Mouse (Mus musculus): ENCODE measurements around the gene Myo1e. TPM values are rescaled to one million over a fixed set of nuclear protein-coding genes. Genes with fewer than 3 reads are reported as not detected.

Myo1e gene
- polyA plus RNA-seq (2016; fragmentation: Nextera tagmentation; extraction: Ambion mirVana), result 4.0 and 4.2 TPM in 2 replicates

DNA sequence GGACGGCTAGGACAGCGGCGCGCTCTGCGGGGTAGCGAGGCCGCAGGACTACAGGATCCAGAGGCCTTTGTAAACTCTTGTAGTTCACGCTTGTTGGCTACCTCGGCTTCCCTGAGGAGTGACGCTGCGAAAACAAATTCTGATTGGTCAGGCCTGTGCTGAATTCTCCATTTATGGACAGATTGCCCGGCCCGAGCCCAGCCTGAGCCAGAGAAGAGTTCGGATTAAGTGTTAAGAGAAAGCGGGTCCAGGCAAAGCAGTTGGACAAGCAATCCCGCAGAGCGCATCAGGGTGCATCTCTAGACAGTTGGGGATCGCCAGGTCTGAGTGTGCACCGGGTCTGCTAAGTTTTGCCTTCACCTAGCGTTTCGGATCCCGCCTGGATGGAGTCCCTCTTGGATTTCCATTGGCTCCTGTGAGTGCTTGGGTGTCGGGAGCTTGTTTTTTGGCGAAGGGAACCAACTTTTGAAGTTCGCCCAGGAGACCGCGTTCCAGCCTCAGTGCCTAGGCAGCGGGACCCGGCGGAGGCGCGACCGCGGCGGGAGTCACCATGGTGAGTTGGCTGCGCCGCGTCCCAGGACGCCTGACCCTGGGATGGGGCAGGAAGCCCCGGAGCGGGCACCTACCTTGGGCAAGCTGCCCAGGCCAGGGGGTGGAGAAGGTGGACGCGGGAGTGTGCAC, at the start of gene Myo1e:
Gene Myo1e, plus strand, starts transcription at position 200 of the 681 bp plus-strand sequence.
- H3K27me3 ChIP-seq (replicated peaks), result peaks cover 54% of the 10 kb centered on the region
- 2% methylated on average over 43 of the region's 43 CpGs for WGBS (ENCODE audit: insufficient replicate concordance)
- H3K27ac ChIP-seq, result peak within 1 kb of the TSS; percentile 45; the same call in 1 of the 2 replicates
- peak; percentile 77 for ATAC-seq
- H3K4me2 ChIP-seq, result peak within 1 kb of the TSS; percentile 71
- no peaks in the 10 kb centered on the region for H3K36me3 ChIP-seq
- H3K4me3 ChIP-seq, result peak within 1 kb of the TSS; percentile 57
- peak within 1 kb of the TSS; percentile 48 for H3K9ac ChIP-seq
- H3K4me1 ChIP-seq, result no peaks in the 10 kb centered on the region
- H3K9me3 ChIP-seq (replicated peaks), result no peaks in the 10 kb centered on the region

DNA sequence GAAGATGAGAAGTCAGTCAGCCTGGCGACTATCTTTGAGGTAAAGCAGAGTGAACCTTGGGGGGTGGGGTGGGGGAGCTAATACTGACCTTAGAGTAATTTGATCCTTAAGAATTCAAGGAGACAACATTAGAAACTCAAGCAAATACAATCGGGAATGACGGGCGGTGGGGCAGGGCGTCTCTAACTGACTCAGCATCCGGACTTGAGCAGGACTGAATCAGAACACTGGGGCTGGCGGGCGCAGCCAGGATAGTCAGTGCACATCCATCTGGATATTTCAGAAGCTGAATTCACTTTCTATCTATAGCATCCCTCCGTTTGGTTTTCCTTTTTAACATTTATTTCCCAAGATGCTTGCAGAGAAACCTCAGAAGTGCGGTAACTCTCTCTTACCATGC, 47.1 kb upstream of the Myo1e start:
- Histone ChIP-seq H3K4me2 (no peak overlapping the region), H3K27me3 (replicated peaks) (no peaks in the 10 kb centered on the region), H3K4me1 (no peaks in the 10 kb centered on the region), H3K9me3 (replicated peaks) (no peaks in the 10 kb centered on the region), H3K9ac (no peak overlapping the region), H3K36me3 (no peaks in the 10 kb centered on the region), H3K4me3 (no peak overlapping the region), H3K27ac (no peak overlapping the region)
- ATAC-seq, result no peak
- 67% methylated on average over 10 of the region's 10 CpGs for WGBS (ENCODE audit: insufficient replicate concordance)

DNA sequence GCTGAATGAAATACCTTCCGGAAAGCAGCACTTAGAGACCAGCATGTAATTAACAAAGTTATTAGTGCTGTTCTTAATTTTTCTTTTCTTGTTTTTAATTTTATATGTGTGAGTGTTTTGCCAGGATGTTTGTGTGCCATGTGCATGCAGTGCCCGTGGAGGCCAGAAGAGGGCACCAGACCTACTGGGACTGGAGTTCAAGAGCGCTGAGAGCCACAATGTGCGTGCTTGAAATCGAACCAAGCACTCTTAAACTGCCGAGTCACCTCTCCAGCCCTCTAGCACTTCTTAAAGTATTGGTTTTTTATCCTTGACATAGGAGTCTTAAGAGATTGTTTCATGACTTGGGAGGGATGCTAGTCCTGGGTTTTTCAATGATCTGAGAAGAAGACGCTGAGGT, 38.2 kb upstream of the Myo1e start:
- H3K4me3 ChIP-seq, result no peak overlapping the region
- no peak for ATAC-seq
- H3K9ac ChIP-seq, result no peak overlapping the region
- H3K9me3 ChIP-seq (replicated peaks), result no peaks in the 10 kb centered on the region
- no peak overlapping the region for H3K27ac ChIP-seq
- H3K27me3 ChIP-seq (replicated peaks), result no peaks in the 10 kb centered on the region
- WGBS (ENCODE audit: insufficient replicate concordance), result 73% methylated on average over 7 of the region's 7 CpGs
- H3K4me2 ChIP-seq, result no peak overlapping the region
- no peaks in the 10 kb centered on the region for H3K36me3 ChIP-seq
- no peaks in the 10 kb centered on the region for H3K4me1 ChIP-seq

DNA sequence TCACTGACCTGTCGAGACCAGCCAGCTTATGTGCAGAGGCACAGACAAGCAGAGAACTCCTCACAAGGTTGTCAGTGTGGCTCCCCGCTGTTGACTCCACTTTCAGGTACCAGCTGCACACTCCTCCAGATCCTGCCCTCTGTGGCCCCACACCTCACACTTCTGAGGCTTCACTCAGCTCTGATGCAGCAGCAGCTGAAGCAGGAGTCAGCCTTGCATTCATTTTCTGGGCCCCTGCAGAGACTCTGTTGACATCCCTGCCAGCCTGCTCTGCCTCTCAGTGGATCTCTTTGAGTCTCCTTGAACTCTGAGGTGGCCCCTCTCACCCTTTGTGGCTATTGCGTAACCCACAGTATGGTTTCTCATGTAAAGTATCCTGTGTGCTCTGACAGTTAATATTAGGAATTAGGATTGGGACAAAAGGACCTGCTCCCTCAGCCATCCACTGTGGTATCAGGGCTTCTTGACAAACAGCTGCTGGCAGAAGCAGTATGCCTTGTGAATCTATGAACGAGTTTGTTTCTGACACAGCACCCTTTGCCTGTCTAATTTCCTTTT, 32.8 kb upstream of the Myo1e start:
- Histone ChIP-seq H3K36me3 (no peaks in the 10 kb centered on the region), H3K9ac (no peak overlapping the region), H3K4me1 (no peaks in the 10 kb centered on the region), H3K27ac (no peak overlapping the region), H3K9me3 (replicated peaks) (no peaks in the 10 kb centered on the region), H3K27me3 (replicated peaks) (no peaks in the 10 kb centered on the region), H3K4me2 (no peak overlapping the region), H3K4me3 (no peak overlapping the region)
- WGBS (ENCODE audit: insufficient replicate concordance), result 62% methylated on average over 4 of the region's 4 CpGs
- ATAC-seq, result no peak

DNA sequence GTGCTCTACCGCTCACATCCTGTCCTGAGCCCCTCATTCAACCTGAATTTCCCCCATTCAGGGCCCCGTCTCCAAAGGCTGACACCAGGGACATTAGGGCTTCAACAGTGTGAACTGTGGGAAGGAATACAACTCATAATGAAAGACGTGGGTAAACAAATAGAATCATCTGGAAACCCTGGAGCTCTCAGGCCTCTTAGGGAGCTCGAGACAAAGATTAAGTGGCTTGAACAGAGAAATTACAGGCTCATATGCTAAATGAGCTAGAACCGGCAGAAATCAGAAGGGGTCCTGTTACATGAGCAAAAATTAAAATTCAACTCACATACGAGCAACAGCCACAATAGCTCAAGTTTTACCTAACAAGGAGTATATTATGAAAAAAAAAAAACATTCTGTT, 32.3 kb upstream of the Myo1e start:
- Histone ChIP-seq H3K4me1 (no peaks in the 10 kb centered on the region), H3K9me3 (replicated peaks) (no peaks in the 10 kb centered on the region), H3K36me3 (no peaks in the 10 kb centered on the region), H3K9ac (no peak overlapping the region), H3K27ac (no peak overlapping the region), H3K27me3 (replicated peaks) (no peaks in the 10 kb centered on the region), H3K4me3 (no peak overlapping the region), H3K4me2 (no peak overlapping the region)
- ATAC-seq, result no peak
- 50% methylated on average over 6 of the region's 6 CpGs for WGBS (ENCODE audit: insufficient replicate concordance)

DNA sequence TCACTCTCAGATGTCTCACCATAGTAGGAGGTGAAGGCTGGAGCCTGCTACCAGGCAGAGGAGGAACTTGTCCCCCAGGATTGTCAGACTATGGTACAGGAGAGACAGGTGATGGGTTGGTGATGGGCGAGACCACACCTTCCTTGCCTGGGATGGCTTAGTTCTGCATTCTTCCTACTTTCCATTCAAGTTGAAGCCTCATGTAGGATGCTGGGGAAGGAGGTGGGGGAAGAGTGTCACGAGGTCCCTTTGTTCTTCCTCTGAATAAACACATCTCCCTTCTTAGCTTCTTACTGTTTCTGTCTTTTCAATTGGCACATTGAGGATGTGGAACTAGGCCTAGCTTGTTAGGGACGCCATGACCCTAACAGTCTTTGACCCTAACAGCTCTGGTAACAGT, 30.9 kb upstream of the Myo1e start:
- no peak overlapping the region for H3K4me2 ChIP-seq
- ATAC-seq, result no peak
- H3K27me3 ChIP-seq (replicated peaks), result 0 out of 2 replicates have a peak, but pooled peaks cover 3% of the 10 kb centered on the region
- H3K4me1 ChIP-seq, result no peaks in the 10 kb centered on the region
- no peak overlapping the region for H3K9ac ChIP-seq
- H3K27ac ChIP-seq, result no peak overlapping the region
- WGBS (ENCODE audit: insufficient replicate concordance), result 61% methylated on average over 3 of the region's 3 CpGs
- no peaks in the 10 kb centered on the region for H3K36me3 ChIP-seq
- H3K4me3 ChIP-seq, result no peak overlapping the region
- H3K9me3 ChIP-seq (replicated peaks), result no peaks in the 10 kb centered on the region

DNA sequence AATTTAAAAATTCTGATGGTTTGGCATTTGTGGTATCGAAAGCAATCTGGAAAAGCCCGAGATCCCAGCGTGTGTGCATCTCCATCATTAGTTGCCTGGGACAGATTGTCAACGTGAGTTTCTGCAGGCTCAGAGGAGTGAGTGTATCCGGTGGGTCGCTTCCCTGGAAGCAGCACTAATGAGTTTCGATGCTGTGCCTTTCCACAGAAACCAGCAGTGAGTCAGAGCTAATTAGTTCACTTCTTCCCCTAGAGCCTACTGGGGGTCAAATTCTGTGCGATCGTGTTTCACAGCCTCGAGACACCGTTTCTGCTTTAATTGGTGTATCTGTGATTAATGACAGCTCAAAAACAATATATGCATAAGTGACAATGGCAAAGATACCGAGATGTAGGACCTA, 25.4 kb upstream of the Myo1e start:
- WGBS (ENCODE audit: insufficient replicate concordance), result 66% methylated on average over 12 of the region's 12 CpGs
- no peak overlapping the region for H3K4me2 ChIP-seq
- H3K9me3 ChIP-seq (replicated peaks), result no peaks in the 10 kb centered on the region
- no peak overlapping the region for H3K27ac ChIP-seq
- H3K4me1 ChIP-seq, result no peaks in the 10 kb centered on the region
- no peak overlapping the region for H3K9ac ChIP-seq
- ATAC-seq, result no peak
- H3K36me3 ChIP-seq, result no peaks in the 10 kb centered on the region
- H3K4me3 ChIP-seq, result no peak overlapping the region
- H3K27me3 ChIP-seq (replicated peaks), result 0 out of 2 replicates have a peak, but pooled peaks cover 5% of the 10 kb centered on the region

DNA sequence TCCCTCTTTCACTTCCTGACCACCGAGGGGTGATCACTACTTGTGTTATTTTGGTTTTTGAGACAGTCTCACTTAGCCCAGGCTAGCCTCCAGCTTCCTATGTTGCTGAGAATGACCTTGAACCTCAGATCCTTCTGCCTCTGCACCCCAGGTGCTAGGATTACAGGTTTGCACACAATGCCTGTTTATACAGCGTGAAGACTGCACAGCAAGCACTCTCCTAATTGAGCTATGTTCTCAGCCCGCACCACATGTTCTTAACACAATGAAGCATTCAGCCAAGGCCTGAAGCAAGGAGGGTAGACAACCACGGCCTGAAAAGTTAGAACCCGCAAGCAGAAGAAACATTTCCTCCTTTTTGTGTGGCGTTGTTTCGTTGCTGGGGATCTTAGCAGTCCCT, 24.5 kb upstream of the Myo1e start:
- 46% methylated on average over 7 of the region's 7 CpGs for WGBS (ENCODE audit: insufficient replicate concordance)
- H3K9ac ChIP-seq, result no peak overlapping the region
- no peak overlapping the region for H3K4me3 ChIP-seq
- no peaks in the 10 kb centered on the region for H3K9me3 ChIP-seq (replicated peaks)
- H3K27ac ChIP-seq, result no peak overlapping the region
- no peak for ATAC-seq
- H3K27me3 ChIP-seq (replicated peaks), result 0 out of 2 replicates have a peak, but pooled peaks cover 5% of the 10 kb centered on the region
- H3K4me2 ChIP-seq, result no peak overlapping the region
- no peaks in the 10 kb centered on the region for H3K36me3 ChIP-seq
- H3K4me1 ChIP-seq, result no peaks in the 10 kb centered on the region

DNA sequence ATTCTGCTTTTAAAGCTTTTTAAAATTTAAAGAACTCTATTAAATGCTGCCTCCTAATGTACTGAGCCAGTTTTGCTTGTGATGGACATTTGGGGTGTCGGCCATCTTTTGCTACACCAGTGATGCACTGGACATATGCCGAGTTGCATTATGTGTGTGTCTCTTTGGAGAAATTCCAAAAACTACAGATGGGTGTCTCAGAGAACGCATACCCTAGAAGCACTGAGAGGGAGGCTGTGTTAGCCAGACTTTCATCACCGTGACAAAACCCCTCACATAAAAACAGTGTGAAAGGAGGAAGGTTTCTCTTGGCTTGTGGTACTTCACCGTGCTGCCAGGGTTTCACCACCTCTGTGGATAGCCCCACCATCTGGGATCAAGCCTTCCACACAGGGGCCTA, 14.8 kb upstream of the Myo1e start:
- 77% methylated on average over 5 of the region's 5 CpGs for WGBS (ENCODE audit: insufficient replicate concordance)
- H3K4me1 ChIP-seq, result no peaks in the 10 kb centered on the region
- ATAC-seq, result no peak

DNA sequence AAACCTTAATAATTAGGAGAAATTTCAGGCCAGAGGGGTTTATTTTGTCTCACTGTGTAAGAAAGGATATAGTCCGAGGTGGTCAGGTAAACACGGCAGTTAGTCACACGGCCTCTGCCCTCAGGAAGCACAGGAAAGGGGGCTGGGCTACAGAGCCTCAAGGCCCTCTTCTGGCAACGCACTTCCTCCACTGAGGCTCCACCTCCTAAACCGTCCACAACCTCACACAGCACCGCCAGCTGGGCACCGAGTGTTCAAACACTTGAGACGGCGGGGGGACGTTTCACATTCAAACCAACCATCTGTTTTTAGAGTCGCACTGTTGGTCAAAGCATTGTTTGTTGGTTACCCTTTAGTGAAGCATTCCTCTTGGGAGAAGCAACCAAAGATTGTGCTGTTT, 12.5 kb upstream of the Myo1e start:
- no peaks in the 10 kb centered on the region for H3K9me3 ChIP-seq (replicated peaks)
- no peak overlapping the region for H3K4me2 ChIP-seq
- ATAC-seq, result no peak
- no peaks in the 10 kb centered on the region for H3K36me3 ChIP-seq
- no peak overlapping the region for H3K4me3 ChIP-seq
- no peaks in the 10 kb centered on the region for H3K4me1 ChIP-seq
- WGBS (ENCODE audit: insufficient replicate concordance), result 62% methylated on average over 11 of the region's 11 CpGs
- no peaks in the 10 kb centered on the region for H3K27me3 ChIP-seq (replicated peaks)
- no peak overlapping the region for H3K27ac ChIP-seq
- no peak overlapping the region for H3K9ac ChIP-seq

More for the DNA sequence above, 14.8 kb upstream of the Myo1e start:
- H3K4me3 ChIP-seq, result no peak overlapping the region
- no peak overlapping the region for H3K4me2 ChIP-seq
- no peaks in the 10 kb centered on the region for H3K36me3 ChIP-seq
- H3K27me3 ChIP-seq (replicated peaks), result no peaks in the 10 kb centered on the region; the same call in 1 of the 2 replicates
- no peaks in the 10 kb centered on the region for H3K9me3 ChIP-seq (replicated peaks)
- no peak overlapping the region for H3K27ac ChIP-seq
- H3K9ac ChIP-seq, result no peak overlapping the region

DNA sequence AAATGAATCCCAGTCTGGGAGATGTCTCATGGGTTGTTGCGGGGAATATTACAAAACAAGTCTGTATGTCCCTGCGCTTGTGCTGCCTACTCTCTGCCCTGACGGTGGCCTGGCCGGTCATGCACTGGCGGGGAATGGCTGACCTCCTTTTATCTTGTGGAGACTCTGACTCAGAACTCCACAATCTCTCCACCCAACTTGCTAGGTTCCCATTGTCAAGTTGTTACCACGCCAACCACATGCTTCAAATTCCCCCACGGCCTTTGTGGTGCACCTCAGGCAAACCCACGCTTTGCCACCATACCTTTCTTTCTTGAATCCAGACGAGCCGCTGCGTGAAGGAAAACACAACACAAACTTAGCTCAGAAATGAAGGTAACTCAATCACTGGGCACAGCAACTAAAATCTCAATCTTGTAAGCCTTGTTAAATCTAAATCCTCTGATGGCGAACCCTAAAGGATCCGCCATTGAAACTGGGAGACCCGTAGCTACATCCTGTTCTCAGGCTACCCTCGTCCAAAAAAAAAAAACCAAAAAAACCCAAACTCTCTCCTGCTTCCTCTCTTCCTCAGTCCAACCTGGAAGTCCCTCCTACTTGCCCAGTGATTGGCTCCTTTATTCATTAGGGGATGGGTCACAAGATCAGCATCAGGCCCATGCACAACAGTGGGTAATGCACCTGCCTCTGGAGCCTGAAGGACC, 10.0 kb upstream of the Myo1e start:
- no peak overlapping the region for H3K9ac ChIP-seq
- no peak overlapping the region for H3K4me3 ChIP-seq
- no peaks in the 10 kb centered on the region for H3K4me1 ChIP-seq
- no peak for ATAC-seq
- no peaks in the 10 kb centered on the region for H3K36me3 ChIP-seq
- H3K27ac ChIP-seq, result no peak overlapping the region
- H3K27me3 ChIP-seq (replicated peaks), result no peaks in the 10 kb centered on the region
- no peaks in the 10 kb centered on the region for H3K9me3 ChIP-seq (replicated peaks)
- WGBS (ENCODE audit: insufficient replicate concordance), result 66% methylated on average over 15 of the region's 15 CpGs
- H3K4me2 ChIP-seq, result no peak overlapping the region

DNA sequence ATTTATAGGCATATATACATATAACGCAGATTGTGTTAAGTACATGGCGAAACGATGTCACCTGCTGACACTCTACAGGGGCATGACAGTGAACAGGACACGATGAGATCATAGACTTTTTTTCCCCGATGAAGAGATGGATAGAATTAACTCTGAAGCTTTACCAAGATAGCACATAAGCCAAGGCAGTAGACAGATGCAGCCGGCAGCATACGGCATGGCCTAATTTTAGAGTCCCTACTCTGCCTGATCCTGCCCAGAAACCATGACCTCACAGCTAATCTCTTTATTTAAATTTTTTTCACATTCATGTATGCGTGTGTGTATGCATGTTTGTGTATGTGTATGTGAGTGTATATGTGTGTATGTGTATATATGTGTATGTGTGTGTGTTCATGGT, 9.2 kb upstream of the Myo1e start:
- Histone ChIP-seq H3K4me2 (no peak overlapping the region), H3K27ac (no peak overlapping the region), H3K36me3 (no peaks in the 10 kb centered on the region), H3K9ac (no peak overlapping the region), H3K27me3 (replicated peaks) (no peaks in the 10 kb centered on the region), H3K4me1 (no peaks in the 10 kb centered on the region), H3K9me3 (replicated peaks) (no peaks in the 10 kb centered on the region), H3K4me3 (no peak overlapping the region)
- WGBS (ENCODE audit: insufficient replicate concordance), result 74% methylated on average over 8 of the region's 8 CpGs
- no peak for ATAC-seq

Data from liver, embryonic 12.5 days (tissue).